Mouse (Mus musculus) frontal cortex, adult (tissue): Measurements from ENCODE around the gene Psmb3.

ENCODE experiments used
- ATAC-seq: cut with Nextera tagmentation; 2 replicates; pipeline ENCODE4 v1.9.2; 2017; ENCODE audit warnings: mild to moderate bottlenecking, moderate library complexity, mixed read lengths; ENCODE audit not compliant: low TSS enrichment

The Psmb3 gene

DNA sequence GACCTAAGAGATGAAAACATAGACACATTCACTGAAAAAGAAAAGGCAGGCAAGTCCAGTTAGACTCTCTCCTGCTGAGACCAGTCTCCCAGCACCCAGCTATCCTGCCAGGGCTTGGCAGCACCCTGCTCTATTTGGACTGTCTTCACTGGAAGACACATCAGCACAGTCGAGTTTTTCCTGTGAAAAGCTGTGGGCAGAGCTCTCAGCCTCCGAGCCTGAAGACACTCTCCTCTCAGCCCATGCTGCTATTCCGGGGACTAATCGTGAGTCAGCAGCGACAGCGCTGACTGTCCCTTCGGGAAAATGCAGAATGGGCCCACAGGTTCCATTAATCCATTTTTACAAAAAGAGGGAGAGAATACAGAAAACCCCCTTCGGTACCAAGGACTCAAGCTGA is 50.1 kb downstream of the Psmb3 start:
- peak; percentile 94 for ATAC-seq

DNA sequence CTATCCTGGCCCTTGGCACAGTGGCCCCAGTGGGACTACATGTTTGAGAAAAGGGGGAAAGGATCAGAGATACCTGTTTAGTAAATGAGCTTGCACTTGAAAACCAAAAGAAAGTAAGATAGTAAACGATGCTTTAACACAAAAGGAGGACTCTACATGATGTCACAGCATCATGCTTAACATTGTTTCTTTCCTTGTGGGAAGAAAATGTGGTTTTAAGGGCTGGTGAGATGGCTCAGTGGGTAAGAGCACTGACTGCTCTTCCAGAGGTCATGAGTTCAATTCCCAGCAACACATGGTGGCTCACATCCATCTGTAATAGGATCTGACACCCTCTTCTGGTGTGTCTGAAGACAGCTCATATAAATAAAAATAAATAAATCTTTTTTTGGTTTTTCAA is 54.9 kb downstream of the Psmb3 start:
- no peak for ATAC-seq

DNA sequence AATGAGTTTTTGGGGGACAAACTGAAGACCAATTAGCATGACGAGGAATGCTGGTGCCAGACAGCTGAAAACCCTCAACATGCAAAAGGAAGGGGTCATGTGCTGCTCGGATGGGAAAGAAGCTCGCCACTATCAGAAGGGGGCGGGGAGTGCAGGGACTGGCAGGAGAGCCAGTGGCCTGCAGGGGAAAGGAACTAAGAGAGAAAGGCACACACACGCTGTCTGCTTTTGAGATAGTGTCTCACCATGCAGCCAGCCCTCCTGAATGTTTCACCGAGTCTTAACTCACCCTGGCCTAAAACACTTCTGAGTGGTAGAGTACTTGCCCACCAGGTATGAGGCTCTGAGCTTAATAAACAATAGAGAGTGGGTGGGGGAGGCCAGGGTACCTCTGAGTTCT is 55.7 kb downstream of the Psmb3 start:
- no peak for ATAC-seq

DNA sequence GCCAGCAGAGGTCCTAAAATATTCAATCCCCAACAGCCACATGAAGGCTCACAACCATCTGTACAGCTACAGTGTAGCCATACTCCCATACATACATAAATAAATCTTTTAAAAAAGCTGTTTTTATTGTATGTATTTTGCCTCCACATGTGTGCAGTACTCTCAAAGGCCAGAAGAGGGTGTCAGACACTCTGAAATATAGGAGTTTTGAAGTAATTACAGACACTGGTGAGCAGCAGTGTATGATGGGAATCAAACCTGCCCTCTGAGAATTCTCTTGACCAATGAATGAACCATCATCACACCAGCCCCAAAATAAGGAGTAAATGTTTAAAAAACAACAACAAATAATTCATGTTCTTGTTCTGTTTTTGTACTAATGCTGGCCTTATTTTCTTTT is 58.4 kb downstream of the Psmb3 start:
- ATAC-seq, result no peak
